Mouse (Mus musculus): ENCODE measurements at regions not wholly inside any gene's neighbourhood (a gene's known extent, or its start where the extent isn't known, plus 50 kb on each side); places are given as distances from the start of the nearest gene placed in this dataset.

DNA sequence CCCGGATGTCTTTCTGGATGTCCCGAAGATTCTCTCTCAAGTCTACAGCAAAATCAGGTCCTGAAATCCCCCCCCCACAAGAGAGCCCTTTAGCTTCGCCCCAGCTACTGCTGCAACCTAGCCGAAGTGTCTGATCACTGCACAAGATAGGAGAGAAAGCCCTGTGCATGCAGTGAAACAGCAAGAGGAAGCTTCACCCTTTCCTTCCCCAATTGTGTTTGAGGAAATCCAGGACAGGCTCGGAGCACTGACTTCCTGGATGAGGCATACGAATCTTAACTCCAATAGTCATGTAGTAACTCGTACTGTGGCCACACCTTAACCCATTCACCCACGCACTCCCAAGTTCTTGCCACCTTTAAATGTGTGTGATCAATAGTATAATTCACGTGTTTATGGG is 82.7 kb upstream of the 4933415F23Rik start:
- TF ChIP-seq CTCF (IDR thresholded peaks at IDR 0.05; ENCODE audit: borderline replicate concordance, extremely low read depth, insufficient read depth, insufficient read length) = no peak
- TF ChIP-seq POLR2A (IDR thresholded peaks at IDR 0.05; ENCODE audit: borderline replicate concordance, extremely low read depth, insufficient read depth, insufficient read length, poor library complexity, severe bottlenecking) = no peak

Data from brain, embryonic 14.5 days (tissue).